ENCODE assay signal across 11 mouse cellular contexts in the genomic region with DNA sequence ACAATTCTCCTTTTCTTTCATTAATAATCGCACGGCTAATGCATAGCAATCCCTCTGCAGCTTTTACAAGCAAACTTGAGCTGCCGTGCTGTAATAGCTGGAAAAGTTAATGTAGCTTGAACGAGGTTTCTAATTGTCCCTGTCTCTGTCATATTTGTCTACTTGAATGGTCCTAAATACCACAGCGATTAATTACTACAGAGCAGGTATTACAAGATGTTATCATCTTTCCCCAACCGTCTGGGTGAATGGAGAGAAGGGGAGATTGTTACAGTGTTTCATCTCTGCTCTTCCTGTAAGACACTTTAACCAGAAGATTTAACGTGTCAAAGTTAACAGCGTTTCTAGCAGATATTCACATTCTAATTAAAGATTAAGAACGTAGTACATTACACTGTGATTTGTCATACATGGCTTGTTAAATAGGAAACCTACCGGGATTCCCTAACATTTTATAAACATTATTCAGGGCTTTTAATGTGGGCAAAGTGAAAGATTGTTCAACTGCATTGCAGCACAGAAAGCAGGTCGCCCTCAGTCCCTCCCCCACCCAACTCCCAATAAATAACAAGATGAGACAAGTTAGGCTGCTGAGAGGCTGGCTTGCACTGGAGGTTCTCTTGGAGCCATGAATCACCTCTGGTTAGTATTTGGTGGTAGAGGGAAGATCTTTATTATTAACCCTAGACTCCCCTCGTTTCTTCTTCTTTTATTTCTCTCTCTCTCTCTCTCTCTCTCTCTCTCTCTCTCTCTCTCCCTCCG.
DNase-seq lines count a peak whose midpoint lies in the region; ATAC-seq and TF ChIP-seq lines count a peak whose summit lies in the region.
"Had no signal": no experiment of that assay in that cellular context is flagged by ENCODE, and none has a peak within 500 bp of the region (broad histone marks: within the 10 kb centered on the region; RNA-seq: fewer than 3 reads in every experiment).

No protein-coding gene starts in this region.

- TF ChIP-seq CTCF in brain, embryonic 14.5 days (IDR thresholded peaks at IDR 0.05; ENCODE audit: borderline replicate concordance, extremely low read depth, insufficient read depth, insufficient read length), result no peak

- H3K4me2 ChIP-seq in forebrain, embryonic 16.5 days (ENCODE audit: low read length), result peak overlapping the region; percentile 55
- H3K4me2 ChIP-seq in midbrain, embryonic 14.5 days (ENCODE audit: low read length), result peak overlapping the region; percentile 46
- H3K4me2 ChIP-seq: liver, embryonic 15.5 days had no signal

- H3K4me1 ChIP-seq in forebrain, embryonic 16.5 days (replicated peaks; ENCODE audit: control insufficient read depth, insufficient read depth, low read length), result peaks cover 55% of the 10 kb centered on the region
- H3K4me1 ChIP-seq in midbrain, embryonic 14.5 days (ENCODE audit: control insufficient read depth, insufficient read depth, low read length), result peaks cover 59% of the 10 kb centered on the region
- H3K4me1 ChIP-seq: liver, embryonic 15.5 days had no signal

- H3K27me3 ChIP-seq in forebrain, embryonic 16.5 days (replicated peaks; ENCODE audit: control insufficient read depth, insufficient read depth, low read length), result no peaks in the 10 kb centered on the region
- H3K27me3 ChIP-seq in midbrain, embryonic 14.5 days (ENCODE audit: control insufficient read depth, insufficient read depth, low read length), result no peaks in the 10 kb centered on the region
- H3K27me3 ChIP-seq: liver, embryonic 15.5 days had no signal

- no peaks in the 10 kb centered on the region for H3K36me3 ChIP-seq in forebrain, embryonic 16.5 days (ENCODE audit: control insufficient read depth, insufficient read depth)
- no peaks in the 10 kb centered on the region for H3K36me3 ChIP-seq in midbrain, embryonic 14.5 days (ENCODE audit: control insufficient read depth, insufficient read depth, low read length)
- H3K36me3 ChIP-seq: liver, embryonic 15.5 days had no signal

- intact Hi-C loops in gastrocnemius, postnatal 36 days (cut with DNase I), result no loop called here

- no peak for TF ChIP-seq POLR2A in brain, embryonic 14.5 days (IDR thresholded peaks at IDR 0.05; ENCODE audit: borderline replicate concordance, extremely low read depth, insufficient read depth, insufficient read length, poor library complexity, severe bottlenecking)

- peak overlapping the region; percentile 32 for H3K4me3 ChIP-seq in forebrain, embryonic 16.5 days (replicated peaks; ENCODE audit: low read length)
- H3K4me3 ChIP-seq in midbrain, embryonic 14.5 days (replicated peaks; ENCODE audit: low read depth, low read length), result no peak overlapping the region
- H3K4me3 ChIP-seq: gastrocnemius, adult 2 months; liver, embryonic 15.5 days had no signal

- no peaks in the 10 kb centered on the region for H3K9me3 ChIP-seq in forebrain, embryonic 16.5 days (ENCODE audit: control insufficient read depth, low read length)
- H3K9me3 ChIP-seq in midbrain, embryonic 14.5 days (ENCODE audit: control insufficient read depth, low read length), result no peaks in the 10 kb centered on the region
- H3K9me3 ChIP-seq: liver, embryonic 15.5 days had no signal

- 8% methylated on average over 12 of the region's 13 CpGs for WGBS in forebrain, embryonic 16.5 days
- 24% methylated on average over 12 of the region's 13 CpGs for WGBS in midbrain, embryonic 14.5 days

- H3K9ac ChIP-seq in forebrain, embryonic 16.5 days (replicated peaks; ENCODE audit: low read depth, low read length), result peak overlapping the region; percentile 58
- peak overlapping the region; percentile 1; the same call in 1 of the 2 replicates for H3K9ac ChIP-seq in midbrain, embryonic 14.5 days (replicated peaks; ENCODE audit: low read length)
- H3K9ac ChIP-seq: liver, embryonic 15.5 days had no signal

- H3K27ac ChIP-seq in forebrain, embryonic 16.5 days (ENCODE audit: low read length), result peak overlapping the region; percentile 98
- H3K27ac ChIP-seq in midbrain, embryonic 14.5 days (replicated peaks; ENCODE audit: low read depth, low read length), result peak overlapping the region; percentile 81
- H3K27ac ChIP-seq: gastrocnemius, adult 2 months; liver, embryonic 15.5 days had no signal

- no peak for ATAC-seq in forebrain, embryonic 16.5 days
- no peak for ATAC-seq in midbrain, embryonic 14.5 days (ENCODE audit: low FRiP score, low TSS enrichment)
- no peak; the same call in 1 of the 2 replicates for ATAC-seq in frontal cortex, adult (ENCODE audit: low TSS enrichment)

- DNase-seq in kidney, postnatal 10 days, result peak; percentile 15
- no peak for DNase-seq in kidney, adult 11 months
- peak; percentile 87 for DNase-seq in brain, embryonic 14.5 days (ENCODE audit: low read depth)
- DNase-seq in midbrain, embryonic 14.5 days, result peak; percentile 75
- DNase-seq in B cell, adult 2 months, result no peak
- DNase-seq in gastrocnemius, postnatal 36 days, result no peak
- DNase-seq: gastrocnemius, adult 2 months; heart, postnatal 10 days had no signal

Comparison
In these comparisons a context has a peak if more than half of its experiments do, and no peak if none do; other contexts are left out.
1. DNase-seq: peak in kidney, postnatal 10 days (single experiment), brain, embryonic 14.5 days (single experiment) and midbrain, embryonic 14.5 days (single experiment); none in kidney, adult 11 months (single experiment), B cell, adult 2 months (0 of 2) and gastrocnemius, postnatal 36 days (0 of 2).